Mouse (Mus musculus) thymus, adult 2 months (tissue): Measurements from ENCODE around the gene Fam69b. TPM values are rescaled to one million over a fixed set of nuclear protein-coding genes. Genes with fewer than 3 reads are reported as not detected.

Experiments
- DNase-seq: peaks from one replicate; pipeline ENCODE4 v3.0.0; 2021
- H3K27ac ChIP-seq: fragments of 200-500 bp; 2 replicates; pipeline ENCODE4 v1.5.1; 2012; ENCODE audit warnings: low read length, control low read depth; ENCODE audit not compliant: control insufficient read depth, insufficient read depth
- H3K27me3 ChIP-seq: fragments of 200-500 bp; 2 replicates; pipeline ENCODE4 v1.6.1; 2012; ENCODE audit warnings: mild to moderate bottlenecking, low read length, moderate library complexity, mixed read lengths; ENCODE audit not compliant: control insufficient read depth, insufficient read depth
- H3K36me3 ChIP-seq: fragments of 200-500 bp; 2 replicates; pipeline ENCODE4 v1.6.1; 2012; ENCODE audit warnings: mild to moderate bottlenecking, low read length, moderate library complexity; ENCODE audit not compliant: control insufficient read depth, insufficient read depth
- H3K4me1 ChIP-seq: fragments of 200-500 bp; replicated peaks from 2 replicates; pipeline ENCODE4 v1.6.1; 2012; ENCODE audit warnings: low read length; ENCODE audit not compliant: control insufficient read depth, insufficient read depth
- H3K4me3 ChIP-seq: fragments of 200-500 bp; 2 replicates; pipeline ENCODE4 v1.5.1; 2012; ENCODE audit warnings: mild to moderate bottlenecking, low read length, control low read depth, moderate library complexity; ENCODE audit not compliant: control insufficient read depth, insufficient read depth
- CTCF ChIP-seq: fragments of 200-500 bp; IDR thresholded peaks from 2 replicates; pipeline ENCODE4 v1.5.1; 2012; ENCODE audit warnings: mild to moderate bottlenecking, control low read depth, low read length, moderate library complexity, borderline replicate concordance; ENCODE audit not compliant: control insufficient read depth, poor library complexity, insufficient read depth; ENCODE audit errors: extremely low read depth
- POLR2A ChIP-seq: fragments of 200-500 bp; IDR thresholded peaks from 2 replicates; pipeline ENCODE4 v1.6.1; 2012; ENCODE audit warnings: mild to moderate bottlenecking, low read length, control low read depth, moderate library complexity; ENCODE audit not compliant: control insufficient read depth, poor library complexity, insufficient read depth; ENCODE audit errors: extremely low read depth
- WGBS: fragments of 180-500 bp; shearing (Covaris S2); methylation state at CpG from one replicate; pipeline ENCODE4 v1.1.7; 2018; 5-methylcytosine and 5-hydroxymethylcytosine counted together
- polyA plus RNA-seq: library from polyadenylated mRNA; depleted of rRNA; stranded (reverse); fragments of >200 nt; gene quantifications from 2 replicates; pipeline ENCODE4 v1.2.3, GENCODE M21; 2012

The Fam69b gene
- polyA plus RNA-seq, 1 experiment = 14.8 TPM

- TF ChIP-seq CTCF (peak; percentile 93; the same call in 1 of the 2 replicates), POLR2A (peak; percentile 78)
- WGBS = 8% methylated on average over 49 of the region's 49 CpGs
- H3K27ac ChIP-seq = peak overlapping the region; percentile 46; the same call in 1 of the 2 replicates
- peaks cover 5% of the 10 kb centered on the region; the same call in 1 of the 2 replicates for H3K4me1 ChIP-seq
- peak overlapping the region; percentile 99 for H3K4me3 ChIP-seq
- H3K36me3 ChIP-seq = peaks cover 19% of the 10 kb centered on the region
- DNase-seq = peak; percentile 96
- H3K27me3 ChIP-seq = no peaks in the 10 kb centered on the region
Measured at GRCm38 (mm10) chr2:26639838-26640830, 11.9 kb downstream of the Fam69b start.

- Histone ChIP-seq H3K36me3 (peaks cover 13% of the 10 kb centered on the region), H3K4me3 (no peak overlapping the region), H3K27me3 (no peaks in the 10 kb centered on the region), H3K4me1 (peaks cover 5% of the 10 kb centered on the region; the same call in 1 of the 2 replicates), H3K27ac (no peak overlapping the region)
- TF ChIP-seq CTCF (no peak), POLR2A (no peak)
- DNase-seq = no peak
- whole genome bisulfite sequencing = 81% methylated on average over 7 of the region's 7 CpGs
Measured at GRCm38 (mm10) chr2:26641006-26641647, 12.9 kb downstream of the Fam69b start.

GRCm38 (mm10) chr2:26643942-26644341 is 15.7 kb downstream of the Fam69b start:
- no peak for TF ChIP-seq POLR2A
- no peak for TF ChIP-seq CTCF

GRCm38 (mm10) chr2:26646643-26647293 is 18.5 kb downstream of the Fam69b start:
- no peak overlapping the region for H3K27ac ChIP-seq

More at GRCm38 (mm10) chr2:26643942-26644341, 15.7 kb downstream of the Fam69b start:
- no peak overlapping the region for H3K4me3 ChIP-seq
- no peak overlapping the region for H3K27ac ChIP-seq
- WGBS = 81% methylated on average over 2 of the region's 2 CpGs
- no peaks in the 10 kb centered on the region for H3K27me3 ChIP-seq
- DNase-seq = peak; percentile 52
- no peaks in the 10 kb centered on the region for H3K36me3 ChIP-seq
- no peaks in the 10 kb centered on the region for H3K4me1 ChIP-seq

GRCm38 (mm10) chr2:26654687-26655086 is 26.4 kb downstream of the Fam69b start:
- no peaks in the 10 kb centered on the region for H3K36me3 ChIP-seq
- WGBS = 72% methylated on average over 1 of the region's 1 CpGs
- no peak overlapping the region for H3K4me3 ChIP-seq
- H3K27me3 ChIP-seq = no peaks in the 10 kb centered on the region
- TF ChIP-seq CTCF (no peak), POLR2A (no peak)
- DNase-seq = no peak
- no peak overlapping the region for H3K27ac ChIP-seq
- no peaks in the 10 kb centered on the region; the same call in none of the 2 replicates for H3K4me1 ChIP-seq

More at GRCm38 (mm10) chr2:26646643-26647293, 18.5 kb downstream of the Fam69b start:
- H3K4me1 ChIP-seq = no peaks in the 10 kb centered on the region; the same call in 1 of the 2 replicates
- H3K36me3 ChIP-seq = no peaks in the 10 kb centered on the region
- WGBS = 6% methylated on average over 3 of the region's 3 CpGs
- peak; percentile 73 for DNase-seq
- H3K27me3 ChIP-seq = no peaks in the 10 kb centered on the region
- TF ChIP-seq CTCF = peak; percentile 100
- no peak for TF ChIP-seq POLR2A
- H3K4me3 ChIP-seq = no peak overlapping the region

- no peak for DNase-seq
- Histone ChIP-seq H3K27me3 (no peaks in the 10 kb centered on the region), H3K27ac (no peak overlapping the region), H3K4me1 (peaks cover 12% of the 10 kb centered on the region), H3K36me3 (no peaks in the 10 kb centered on the region), H3K4me3 (no peak overlapping the region)
- 67% methylated on average over 2 of the region's 2 CpGs for WGBS
- no peak for TF ChIP-seq POLR2A
- TF ChIP-seq CTCF = no peak
Measured at GRCm38 (mm10) chr2:26657426-26657825, 29.2 kb downstream of the Fam69b start.
